Mouse (Mus musculus) CH12.LX (cell line): ENCODE measurements at regions not wholly inside any gene's neighbourhood (a gene's known extent, or its start where the extent isn't known, plus 50 kb on each side); places are given as distances from the start of the nearest gene placed in this dataset.

Source experiments
- DNase-seq: peaks from one replicate; pipeline ENCODE4 v3.0.0-alpha.2; 2013; ENCODE audit errors: extremely low read depth
- H3K27ac ChIP-seq: 2 replicates; pipeline ENCODE4 v1.5.1; 2012; ENCODE audit warnings: low read depth, mild to moderate bottlenecking, control low read depth, moderate library complexity; ENCODE audit not compliant: insufficient read depth
- H3K27me3 ChIP-seq: replicated peaks from 2 replicates; pipeline ENCODE3; 2012; ENCODE audit warnings: inconsistent platforms
- H3K36me3 ChIP-seq, 2 experiments: replicated peaks in 1 of 2; 2 replicates each; pipeline versions ENCODE3 to v1.6.1; 2012; ENCODE audit warnings: inconsistent platforms in 1 of 2, low read length in 1 of 2, mild to moderate bottlenecking in 1 of 2, mixed read lengths in 1 of 2, moderate library complexity in 1 of 2; ENCODE audit not compliant: control insufficient read depth in 1 of 2, insufficient read depth in 1 of 2
- H3K4me1 ChIP-seq, 2 experiments: 2 replicates each; pipeline ENCODE4 v1.6.1; 2012; ENCODE audit warnings: inconsistent platforms in 1 of 2, moderate library complexity in 1 of 2; ENCODE audit not compliant: insufficient read depth in 2 of 2, control insufficient read depth in 1 of 2
- H3K4me2 ChIP-seq: 2 replicates; pipeline ENCODE4 v1.6.1; 2012; ENCODE audit warnings: low read depth, mild to moderate bottlenecking, control low read depth; ENCODE audit not compliant: poor library complexity, insufficient read depth, severe bottlenecking
- H3K4me3 ChIP-seq, 3 experiments: fragments of 150-350 bp in 1 of 3; sonication (generic) in 1 of 3; replicated peaks in 1 of 3; 2 replicates each; pipeline versions ENCODE3 to v1.5.1; 2011 to 2012; ENCODE audit warnings: low read depth in 2 of 3, low read length in 2 of 3, mild to moderate bottlenecking in 2 of 3, moderate library complexity in 2 of 3, control low read depth in 1 of 3, improper control_type of control experiment in 1 of 3, inconsistent platforms in 1 of 3, mixed read lengths in 1 of 3; ENCODE audit not compliant: poor library complexity in 1 of 3
- H3K79me2 ChIP-seq: replicated peaks from 2 replicates; pipeline ENCODE4 v1.6.1; 2012; ENCODE audit warnings: mild to moderate bottlenecking, moderate library complexity; ENCODE audit not compliant: control insufficient read depth, poor library complexity, insufficient read depth, severe bottlenecking; ENCODE audit errors: extremely low read depth
- H3K9ac ChIP-seq: 2 replicates; pipeline ENCODE4 v1.6.1; 2012; ENCODE audit warnings: low read depth, mild to moderate bottlenecking, control low read depth, moderate library complexity; ENCODE audit not compliant: insufficient read depth
- H3K9me3 ChIP-seq: replicated peaks from 2 replicates; pipeline ENCODE3; 2012; ENCODE audit warnings: low read length, inconsistent platforms, mixed read lengths
- CHD2 ChIP-seq: IDR thresholded peaks from 2 replicates; pipeline ENCODE4 v1.6.1; 2011; ENCODE audit warnings: low read length, improper control_type of control experiment
- CTCF ChIP-seq, 2 experiments: IDR thresholded peaks in 1 of 2; conservative IDR thresholded peaks in 1 of 2; 2 replicates each; pipeline ENCODE4 v1.5.1; 2011 to 2012; ENCODE audit warnings: low read depth in 2 of 2, low read length in 2 of 2, improper control_type of control experiment in 1 of 2, inconsistent platforms in 1 of 2, mild to moderate bottlenecking in 1 of 2, moderate library complexity in 1 of 2
- E2F4 ChIP-seq: IDR thresholded peaks from 2 replicates; pipeline ENCODE4 v1.6.1; 2011; ENCODE audit warnings: low read depth, low read length, improper control_type of control experiment; ENCODE audit not compliant: insufficient replicate concordance
- EP300 ChIP-seq: IDR thresholded peaks from 2 replicates; pipeline ENCODE4 v1.6.1; 2011; ENCODE audit warnings: low read length, improper control_type of control experiment
- GABPA ChIP-seq: IDR thresholded peaks from 2 replicates; pipeline ENCODE4 v1.6.1; 2012; ENCODE audit warnings: low read depth, low read length, improper control_type of control experiment, inconsistent platforms; ENCODE audit not compliant: insufficient replicate concordance
- IRF4 ChIP-seq: IDR thresholded peaks from 2 replicates; pipeline ENCODE4 v1.6.1; 2014; ENCODE audit warnings: low read depth, mild to moderate bottlenecking, inconsistent platforms, low read length, improper control_type of control experiment
- JUN ChIP-seq: IDR thresholded peaks from 2 replicates; pipeline ENCODE4 v1.6.1; 2011; ENCODE audit warnings: low read depth, mild to moderate bottlenecking, low read length, improper control_type of control experiment, moderate library complexity; ENCODE audit not compliant: insufficient read depth
- KAT2A ChIP-seq: IDR thresholded peaks from 2 replicates; pipeline ENCODE4 v1.6.1; 2012; ENCODE audit warnings: low read length, improper control_type of control experiment, inconsistent platforms; ENCODE audit not compliant: insufficient replicate concordance
- MAFK ChIP-seq: IDR thresholded peaks from 2 replicates; pipeline ENCODE4 v1.6.1; 2011; ENCODE audit warnings: low read length, improper control_type of control experiment; ENCODE audit not compliant: insufficient replicate concordance
- MAZ ChIP-seq: IDR thresholded peaks from 2 replicates; pipeline ENCODE4 v1.6.1; 2012; ENCODE audit warnings: low read depth, mild to moderate bottlenecking, inconsistent platforms, low read length, improper control_type of control experiment, moderate library complexity
- MEF2A ChIP-seq: IDR thresholded peaks from 2 replicates; pipeline ENCODE4 v1.6.1; 2014; ENCODE audit warnings: low read depth, mild to moderate bottlenecking, inconsistent platforms, low read length, improper control_type of control experiment, borderline replicate concordance
- MYC ChIP-seq: IDR thresholded peaks from 2 replicates; pipeline ENCODE4 v1.6.1; 2011; ENCODE audit warnings: low read depth, mild to moderate bottlenecking, improper control_type of control experiment, low read length
- NRF1 ChIP-seq: IDR thresholded peaks from 2 replicates; pipeline ENCODE4 v1.6.1; 2014; ENCODE audit warnings: low read depth, mild to moderate bottlenecking, inconsistent platforms, low read length, improper control_type of control experiment, moderate library complexity
- PAX5 ChIP-seq: IDR thresholded peaks from 2 replicates; pipeline ENCODE4 v1.6.1; 2012; ENCODE audit warnings: low read length, inconsistent platforms, mixed read lengths
- POLR2AphosphoS2 ChIP-seq: IDR thresholded peaks from 2 replicates; pipeline ENCODE4 v1.6.1; 2011; ENCODE audit warnings: low read depth, low read length, improper control_type of control experiment
- SIN3A ChIP-seq: IDR thresholded peaks from 2 replicates; pipeline ENCODE4 v1.6.1; 2012; ENCODE audit warnings: low read length, improper control_type of control experiment, inconsistent platforms
- SMC3 ChIP-seq: IDR thresholded peaks from 2 replicates; pipeline ENCODE4 v1.6.1; 2011; ENCODE audit warnings: low read depth, low read length, improper control_type of control experiment
- TBP ChIP-seq: conservative IDR thresholded peaks from 2 replicates; pipeline ENCODE4 v1.6.1; 2011; ENCODE audit warnings: low read depth, low read length, improper control_type of control experiment
- TCF12 ChIP-seq: IDR thresholded peaks from 2 replicates; pipeline ENCODE4 v1.6.1; 2014; ENCODE audit warnings: low read depth, mild to moderate bottlenecking, inconsistent platforms, low read length, improper control_type of control experiment
- UBTF ChIP-seq: IDR thresholded peaks from 2 replicates; pipeline ENCODE4 v1.6.1; 2012; ENCODE audit warnings: low read depth, mild to moderate bottlenecking, inconsistent platforms, low read length, improper control_type of control experiment, moderate library complexity
- USF2 ChIP-seq: conservative IDR thresholded peaks from 2 replicates; pipeline ENCODE4 v1.6.1; 2011; ENCODE audit warnings: low read depth, low read length, improper control_type of control experiment
- ZC3H11A ChIP-seq: IDR thresholded peaks from 2 replicates; pipeline ENCODE4 v1.6.1; 2012; ENCODE audit warnings: low read depth, mild to moderate bottlenecking, inconsistent platforms, low read length, improper control_type of control experiment
- ZKSCAN1 ChIP-seq: IDR thresholded peaks from 2 replicates; pipeline ENCODE4 v1.6.1; 2012; ENCODE audit warnings: low read depth, inconsistent platforms, low read length, improper control_type of control experiment, borderline replicate concordance
- ZNF384 ChIP-seq: IDR thresholded peaks from 2 replicates; pipeline ENCODE4 v1.6.1; 2012; ENCODE audit warnings: low read depth, low read length, improper control_type of control experiment, inconsistent platforms
- dilution Hi-C: fragments of 300-500 bp; cut with MboI; formaldehyde crosslinking; loops from 2 replicates; pipeline ENCODE4 v1.14.3; 2020; ENCODE audit warnings: low sequenced_read_pairs; ENCODE audit not compliant: extremely low pct_unique_long_range_greater_than_20kb, extremely low pct_ligation_motif_present
- in situ Hi-C: fragments of 300-500 bp; cut with MboI; formaldehyde crosslinking; loops from 3 replicates; pipeline ENCODE4 v1.14.3; 2019; ENCODE audit warnings: low sequenced_read_pairs, low pct_ligation_motif_present, low pct_unique_long_range_greater_than_20kb, mixed read lengths

- Histone ChIP-seq H3K27me3 (no peaks in the 10 kb centered on the region), H3K27ac (no peak overlapping the region), H3K4me2 (no peak overlapping the region), H3K79me2 (no peaks in the 10 kb centered on the region), H3K4me3 (no peak overlapping the region), H3K9me3 (no peaks in the 10 kb centered on the region), H3K4me1 (no peaks in the 10 kb centered on the region), H3K36me3 (no peaks in the 10 kb centered on the region), H3K9ac (no peak overlapping the region)
- DNase-seq = no peak
- in situ Hi-C loops (no loop called here), dilution Hi-C loops (no loop called here)
- TF ChIP-seq E2F4 (no peak), IRF4 (no peak), ZC3H11A (no peak), SIN3A (no peak), CHD2 (no peak), TCF12 (no peak), ZNF384 (no peak), GABPA (no peak), UBTF (no peak), TBP (no peak), PAX5 (no peak), NRF1 (no peak), EP300 (no peak), SMC3 (no peak), ZKSCAN1 (no peak), JUN (no peak)
Measured at GRCm38 (mm10) chr12:16091336-16091735, 274.6 kb upstream of the Trib2 start.

GRCm38 (mm10) chr12:16083176-16083575, 266.5 kb upstream of the Trib2 start:
- Histone ChIP-seq H3K36me3 (no peaks in the 10 kb centered on the region), H3K4me3 (no peak overlapping the region), H3K9ac (no peak overlapping the region), H3K9me3 (no peaks in the 10 kb centered on the region), H3K27me3 (no peaks in the 10 kb centered on the region), H3K4me2 (no peak overlapping the region), H3K27ac (no peak overlapping the region), H3K4me1 (no peaks in the 10 kb centered on the region), H3K79me2 (no peaks in the 10 kb centered on the region)
- TF ChIP-seq MYC = no peak
- TF ChIP-seq MAZ = no peak
- TF ChIP-seq GABPA = no peak
- TF ChIP-seq ZKSCAN1 = no peak
- no peak for TF ChIP-seq PAX5
- no peak for TF ChIP-seq UBTF
- TF ChIP-seq CTCF (conservative IDR thresholded peaks at IDR 0.05 in 1 of 2, IDR thresholded peaks at IDR 0.05 in 1 of 2; ENCODE audit: low read depth in 2 of 2, low read length in 2 of 2) = no peak
- TF ChIP-seq MEF2A = no peak
- no peak for TF ChIP-seq MAFK
- TF ChIP-seq SMC3 = no peak
- no peak for TF ChIP-seq TCF12
- no peak for TF ChIP-seq POLR2AphosphoS2
- no peak for TF ChIP-seq USF2
- TF ChIP-seq KAT2A = no peak
- dilution Hi-C loops = no loop called here
- in situ Hi-C loops = no loop called here
- DNase-seq = no peak
